8 mouse cellular contexts compared by ENCODE assay signal in the genomic region with DNA sequence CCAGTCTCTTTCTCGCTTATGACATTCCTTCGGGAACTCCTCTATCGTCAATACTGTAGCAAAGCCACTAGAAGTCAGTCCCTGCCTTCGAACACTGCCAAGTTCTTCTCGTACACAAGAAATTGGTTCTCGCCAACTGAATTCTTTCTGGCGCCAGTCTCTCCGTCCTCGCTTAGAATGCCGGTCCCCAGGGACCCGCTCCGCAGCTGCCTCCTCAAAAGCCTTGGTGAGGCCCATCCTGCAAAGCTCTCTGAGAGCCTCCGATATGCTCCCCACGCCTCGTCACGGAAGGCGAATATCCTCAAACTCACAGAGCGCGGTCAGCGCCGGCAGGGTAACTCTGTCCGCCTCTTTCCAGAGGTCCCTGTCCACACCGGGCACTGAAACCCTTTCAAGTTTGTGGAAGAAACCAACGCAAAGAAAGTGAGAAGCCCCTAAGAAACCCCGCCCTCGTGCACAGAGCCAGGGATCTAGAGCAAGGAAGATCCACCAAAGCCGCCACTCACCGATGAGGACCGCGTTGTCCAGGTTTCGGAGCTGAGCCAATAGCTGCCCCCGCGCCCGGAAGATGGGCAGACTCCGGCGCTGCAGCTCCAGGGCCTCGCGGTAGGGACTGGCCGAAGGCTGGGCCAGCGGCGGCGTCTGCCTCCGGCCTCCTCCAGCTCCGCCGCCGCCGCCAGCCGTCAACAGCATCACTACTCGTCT. TPM values are rescaled to one million over a fixed set of nuclear protein-coding genes. Genes with fewer than 3 reads are reported as not detected.
A peak's percentile ranks its signal among the peaks of the same experiment; 100 is the strongest.
DNase-seq lines count a peak whose midpoint lies in the region; ATAC-seq and TF ChIP-seq lines count a peak whose summit lies in the region.

No protein-coding gene starts in this region.

- under 1% methylated on average over 49 of the region's 49 CpGs for WGBS in kidney, adult 2 months
- WGBS in embryonic facial prominence, embryonic 14.5 days, result under 1% methylated on average over 39 of the region's 49 CpGs

- H3K9me3 ChIP-seq in MEL (replicated peaks; ENCODE audit: insufficient read depth, low read length), result no peaks in the 10 kb centered on the region
- H3K9me3 ChIP-seq in embryonic facial prominence, embryonic 14.5 days (ENCODE audit: control insufficient read depth, low read length), result no peaks in the 10 kb centered on the region

- TF ChIP-seq RAD21 in MEL (IDR thresholded peaks at IDR 0.05; ENCODE audit: low read depth, low read length), result no peak

- no peaks in the 10 kb centered on the region; the same call in 1 of the 2 replicates for H3K36me3 ChIP-seq in kidney, adult 2 months (ENCODE audit: control insufficient read depth, insufficient read depth, low read length)
- H3K36me3 ChIP-seq in MEL (ENCODE audit: control insufficient read depth in 1 of 2, insufficient read depth in 2 of 2, low read length in 2 of 2), result peaks cover 11% of the 10 kb centered on the region in 2 experiments
- H3K36me3 ChIP-seq in embryonic facial prominence, embryonic 14.5 days (ENCODE audit: control insufficient read depth, insufficient read depth, low read length), result peaks cover 23% of the 10 kb centered on the region

- no peak overlapping the region for H3K27ac ChIP-seq in kidney, adult 2 months (ENCODE audit: insufficient read depth, low read depth, low read length)
- peak overlapping the region; percentile 56 for H3K27ac ChIP-seq in MEL (ENCODE audit: control insufficient read depth, low read depth, low read length)
- H3K27ac ChIP-seq in embryonic facial prominence, embryonic 14.5 days (replicated peaks; ENCODE audit: low read depth, low read length), result peak overlapping the region; percentile 54

- peak; percentile 76 for ATAC-seq in embryonic facial prominence, embryonic 14.5 days (ENCODE audit: low read depth)
- ATAC-seq in inflammation-experienced regulatory T-cells, adult 6 months, result peak; percentile 39

- TF ChIP-seq CTCF in kidney, adult 2 months (conservative IDR thresholded peaks at IDR 0.05; ENCODE audit: insufficient read depth, insufficient read length, low read depth, low read length), result no peak
- no peak for TF ChIP-seq CTCF in MEL (IDR thresholded peaks at IDR 0.05 in 2 of 3, conservative IDR thresholded peaks at IDR 0.05 in 1 of 3; ENCODE audit: control insufficient read depth in 1 of 3, insufficient read depth in 1 of 3, low read depth in 2 of 3, low read length in 3 of 3, poor library complexity in 1 of 3, severe bottlenecking in 1 of 3)

- no peaks in the 10 kb centered on the region for H3K27me3 ChIP-seq in kidney, adult 2 months (replicated peaks; ENCODE audit: control insufficient read depth, insufficient read depth, low read length)
- no peaks in the 10 kb centered on the region for H3K27me3 ChIP-seq in MEL (ENCODE audit: control insufficient read depth in 1 of 2, insufficient read depth in 2 of 2, low read length in 2 of 2)
- no peaks in the 10 kb centered on the region for H3K27me3 ChIP-seq in embryonic facial prominence, embryonic 14.5 days (replicated peaks; ENCODE audit: control insufficient read depth, insufficient read depth, low read length)

- no peak for TF ChIP-seq POLR2A in kidney, adult 2 months (IDR thresholded peaks at IDR 0.05; ENCODE audit: low read depth, low read length)
- no peak for TF ChIP-seq POLR2A in MEL (IDR thresholded peaks at IDR 0.05; ENCODE audit: control insufficient read depth in 1 of 2, insufficient read depth in 1 of 2, low read depth in 1 of 2, low read length in 2 of 2, poor library complexity in 1 of 2)

- H3K9ac ChIP-seq in MEL (ENCODE audit: control insufficient read depth, low read depth, low read length, poor library complexity, severe bottlenecking), result peak overlapping the region; percentile 96
- H3K9ac ChIP-seq in embryonic facial prominence, embryonic 14.5 days (ENCODE audit: low read depth, low read length), result peak overlapping the region; percentile 74

- no peak for DNase-seq in kidney, adult 2 months
- no peak for DNase-seq in kidney, postnatal 10 days
- DNase-seq in MEL (ENCODE audit: low read depth, low spot score), result peak; percentile 85
- peak; percentile 76 for DNase-seq in embryonic facial prominence, embryonic 14.5 days (ENCODE audit: low spot score)
- peak; percentile 76 for DNase-seq in mesoderm, embryonic 11.5 days (ENCODE audit: low read depth, low spot score)
- DNase-seq in urinary bladder, adult 2 months (ENCODE audit: low spot score), result no peak
- no peak for DNase-seq in thymus, postnatal 36 days

- peaks cover 38% of the 10 kb centered on the region for H3K79me2 ChIP-seq in MEL (ENCODE audit: control insufficient read depth, insufficient read depth, low read length, poor library complexity)

- H3K4me2 ChIP-seq in embryonic facial prominence, embryonic 14.5 days (ENCODE audit: low read depth, low read length), result peak overlapping the region; percentile 69

- H3K4me3 ChIP-seq in kidney, adult 2 months (ENCODE audit: insufficient read depth, low read depth, low read length), result peak overlapping the region; percentile 69
- H3K4me3 ChIP-seq in MEL (ENCODE audit: control insufficient read depth in 1 of 2, insufficient read depth in 1 of 2, low read depth in 2 of 2, low read length in 2 of 2), result peak overlapping the region; percentile 91 to 98
- H3K4me3 ChIP-seq in embryonic facial prominence, embryonic 14.5 days (ENCODE audit: low read depth, low read length), result peak overlapping the region; percentile 96

- no peak for TF ChIP-seq EP300 in MEL (IDR thresholded peaks at IDR 0.05; ENCODE audit: low read depth in 1 of 2, low read length in 2 of 2)

- peaks cover 3% of the 10 kb centered on the region; the same call in 1 of the 2 replicates for H3K4me1 ChIP-seq in kidney, adult 2 months (ENCODE audit: control insufficient read depth, insufficient read depth, low read length)
- peaks cover 0 to 10% of the 10 kb centered on the region in 2 experiments; a peak in 3 of 4 replicates for H3K4me1 ChIP-seq in MEL (ENCODE audit: control insufficient read depth in 1 of 2, insufficient read depth in 2 of 2, low read length in 2 of 2)
- H3K4me1 ChIP-seq in embryonic facial prominence, embryonic 14.5 days (ENCODE audit: control insufficient read depth, insufficient read depth, low read length), result peaks cover 13% of the 10 kb centered on the region

TF ChIP-seq in MEL, 35 proteins besides CTCF, POLR2A, EP300 and RAD21 (continues in another document):
- TF ChIP-seq MXI1 (IDR thresholded peaks at IDR 0.05; ENCODE audit: low read depth, low read length), result no peak
- no peak for TF ChIP-seq ZKSCAN1 (IDR thresholded peaks at IDR 0.05; ENCODE audit: low read depth, low read length)
- no peak for TF ChIP-seq HCFC1 (IDR thresholded peaks at IDR 0.05; ENCODE audit: low read depth, low read length)
- TF ChIP-seq ETS1 (IDR thresholded peaks at IDR 0.05; ENCODE audit: low read depth, low read length), result no peak
- no peak for TF ChIP-seq MEF2A (IDR thresholded peaks at IDR 0.05; ENCODE audit: extremely low read depth, insufficient replicate concordance, low read depth, low read length, poor library complexity, severe bottlenecking)
- TF ChIP-seq CHD2 (IDR thresholded peaks at IDR 0.05; ENCODE audit: low read length), result no peak

RNA-seq across cellular contexts. Expression of a gene that starts 0.5 kb away (rescaled TPM):
- 14.9 and 21.7 TPM in 2 replicates for polyA plus RNA-seq in kidney, adult 2 months (2012; rRNA removed)
- 40.2 and 49.8 TPM in 2 replicates for total RNA-seq in MEL (2012; rRNA removed)
- 10 to 100 TPM in 1 of 2 experiments, not detected in 1; 42.6 TPM for polyA plus RNA-seq in MEL (2012; ENCODE audit: insufficient read depth in 1 of 2, insufficient read length in 2 of 2, low read depth in 1 of 2, low replicate concordance in 2 of 2, missing spikeins in 1 of 2)
- polyA plus RNA-seq in embryonic facial prominence, embryonic 14.5 days (2014; fragmentation: Nextera tagmentation; extraction: Ambion mirVana), result 20.3 and 21.3 TPM in 2 replicates
- 1 to 10 TPM; 4.8 to 6.8 (median 6.2) TPM for polyA plus RNA-seq in inflammation-experienced regulatory T-cells, adult 6 months (2017; shearing (Covaris generic))
- 16.2 and 18.4 TPM in 2 replicates for polyA plus RNA-seq in urinary bladder, adult 2 months (2012; rRNA removed)

RNA-seq across cellular contexts. Expression of a gene that starts 15.6 kb away (rescaled TPM):
- 2.2 and 4.1 TPM in 2 replicates for polyA plus RNA-seq in kidney, adult 2 months (2012; rRNA removed)
- 27.5 and 34.0 TPM in 2 replicates for total RNA-seq in MEL (2012; rRNA removed)
- polyA plus RNA-seq in MEL (2012; ENCODE audit: insufficient read depth in 1 of 2, insufficient read length in 2 of 2, low read depth in 1 of 2, low replicate concordance in 2 of 2, missing spikeins in 1 of 2), result 10 to 100 TPM in 1 of 2 experiments, not detected in 1; 17.2 TPM
- 29.2 and 30.0 TPM in 2 replicates for polyA plus RNA-seq in embryonic facial prominence, embryonic 14.5 days (2014; fragmentation: Nextera tagmentation; extraction: Ambion mirVana)
- polyA plus RNA-seq in inflammation-experienced regulatory T-cells, adult 6 months (2017; shearing (Covaris generic)), result 10 to 100 TPM; 16.3 to 21.6 (median 20.3) TPM
- 11.0 and 13.3 TPM in 2 replicates for polyA plus RNA-seq in urinary bladder, adult 2 months (2012; rRNA removed)

RNA-seq across cellular contexts. Expression of a gene that starts 15.9 kb away (rescaled TPM):
- polyA plus RNA-seq in kidney, adult 2 months (2012; rRNA removed), result 14.2 and 20.1 TPM in 2 replicates
- total RNA-seq in MEL (2012; rRNA removed), result 27.0 and 32.8 TPM in 2 replicates
- 10 to 100 TPM in 1 of 2 experiments, not detected in 1; 32.8 TPM for polyA plus RNA-seq in MEL (2012; ENCODE audit: insufficient read depth in 1 of 2, insufficient read length in 2 of 2, low read depth in 1 of 2, low replicate concordance in 2 of 2, missing spikeins in 1 of 2)
- 41.4 and 46.3 TPM in 2 replicates for polyA plus RNA-seq in embryonic facial prominence, embryonic 14.5 days (2014; fragmentation: Nextera tagmentation; extraction: Ambion mirVana)
- polyA plus RNA-seq in inflammation-experienced regulatory T-cells, adult 6 months (2017; shearing (Covaris generic)), result 100 to 1,000 TPM; 114 to 184 (median 122) TPM
- polyA plus RNA-seq in urinary bladder, adult 2 months (2012; rRNA removed), result 21.7 and 25.5 TPM in 2 replicates

RNA-seq across cellular contexts. Expression of a gene that starts 20.9 kb away (rescaled TPM):
- polyA plus RNA-seq in kidney, adult 2 months (2012; rRNA removed), result 111 and 138 TPM in 2 replicates
- total RNA-seq in MEL (2012; rRNA removed), result 164 and 188 TPM in 2 replicates
- polyA plus RNA-seq in MEL (2012; ENCODE audit: insufficient read depth in 1 of 2, insufficient read length in 2 of 2, low read depth in 1 of 2, low replicate concordance in 2 of 2, missing spikeins in 1 of 2), result 100 to 1,000 TPM in 1 of 2 experiments, not detected in 1; 614 TPM
- polyA plus RNA-seq in embryonic facial prominence, embryonic 14.5 days (2014; fragmentation: Nextera tagmentation; extraction: Ambion mirVana), result 223 and 224 TPM in 2 replicates
- 10 to 100 TPM; 12.6 to 27.5 (median 15.5) TPM for polyA plus RNA-seq in inflammation-experienced regulatory T-cells, adult 6 months (2017; shearing (Covaris generic))
- polyA plus RNA-seq in urinary bladder, adult 2 months (2012; rRNA removed), result 102 and 120 TPM in 2 replicates

RNA-seq across cellular contexts. Expression of a gene that starts 29.6 kb away (rescaled TPM):
- polyA plus RNA-seq in kidney, adult 2 months (2012; rRNA removed), result 0.45 and 0.83 TPM in 2 replicates
- total RNA-seq in MEL (2012; rRNA removed), result 0.10 and 0.15 TPM in 2 replicates
- under 1 TPM in 1 of 2 experiments, not detected in 1; 0.82 TPM for polyA plus RNA-seq in MEL (2012; ENCODE audit: insufficient read depth in 1 of 2, insufficient read length in 2 of 2, low read depth in 1 of 2, low replicate concordance in 2 of 2, missing spikeins in 1 of 2)
- 50.1 and 65.9 TPM in 2 replicates for polyA plus RNA-seq in embryonic facial prominence, embryonic 14.5 days (2014; fragmentation: Nextera tagmentation; extraction: Ambion mirVana)
- polyA plus RNA-seq in inflammation-experienced regulatory T-cells, adult 6 months (2017; shearing (Covaris generic)), result 10 to 100 TPM; 10.7 to 20.4 (median 17.8) TPM
- polyA plus RNA-seq in urinary bladder, adult 2 months (2012; rRNA removed), result 2.6 and 3.2 TPM in 2 replicates

Comparison
In these comparisons a context has a peak if more than half of its experiments do, and no peak if none do; other contexts are left out.
1. DNase-seq: peak in MEL (single experiment), embryonic facial prominence, embryonic 14.5 days (single experiment) and mesoderm, embryonic 11.5 days (single experiment); none in kidney, adult 2 months (single experiment), kidney, postnatal 10 days (single experiment), urinary bladder, adult 2 months (single experiment) and thymus, postnatal 36 days (0 of 2).
2. Peak in every context shown above with its lines, with median percentiles within 50 percentile points of each other: H3K4me3 ChIP-seq.